Mouse (Mus musculus) ES-E14 (cell line): ENCODE measurements around the gene Mprip. TPM values are rescaled to one million over a fixed set of nuclear protein-coding genes. Genes with fewer than 3 reads are reported as not detected.

Source experiments
- DNase-seq: peaks from one replicate; pipeline ENCODE4 v3.0.0-alpha.2; 2013; ENCODE audit warnings: low read depth, low spot score
- H3K27ac ChIP-seq: 2 replicates; pipeline ENCODE4 v1.5.1; 2012; ENCODE audit warnings: low read depth, mild to moderate bottlenecking, low read length, moderate library complexity, mixed read lengths; ENCODE audit not compliant: poor library complexity, insufficient read depth, severe bottlenecking
- H3K36me3 ChIP-seq: 2 replicates; pipeline ENCODE4 v1.6.1; 2012; ENCODE audit warnings: mild to moderate bottlenecking, low read length, moderate library complexity, mixed read lengths; ENCODE audit not compliant: control insufficient read depth, poor library complexity, insufficient read depth, severe bottlenecking
- H3K4me1 ChIP-seq, 2 experiments: fragments of 150-350 bp in 1 of 2; sonication (generic) in 1 of 2; 2 replicates each; pipeline ENCODE4 v1.6.1; 2012; ENCODE audit warnings: low read length in 2 of 2, mild to moderate bottlenecking in 1 of 2, mixed read lengths in 1 of 2; ENCODE audit not compliant: control insufficient read depth in 2 of 2, insufficient read depth in 2 of 2, poor library complexity in 1 of 2
- H3K4me3 ChIP-seq, 2 experiments: fragments of 150-350 bp in 1 of 2; sonication (generic) in 1 of 2; 2 replicates each; pipeline ENCODE4 v1.5.1; 2012; ENCODE audit warnings: low read length in 2 of 2, low read depth in 1 of 2, mild to moderate bottlenecking in 1 of 2, mixed read lengths in 1 of 2; ENCODE audit not compliant: insufficient read depth in 1 of 2, poor library complexity in 1 of 2, severe bottlenecking in 1 of 2
- H3K9ac ChIP-seq: 2 replicates; pipeline ENCODE4 v1.6.1; 2012; ENCODE audit warnings: low read depth, mild to moderate bottlenecking, low read length, mixed read lengths; ENCODE audit not compliant: poor library complexity, insufficient read depth, severe bottlenecking
- H3K9me3 ChIP-seq: fragments of 150-350 bp; sonication (generic); 2 replicates; pipeline ENCODE4 v1.6.1; 2012; ENCODE audit warnings: low read depth, mild to moderate bottlenecking, low read length; ENCODE audit not compliant: control insufficient read depth, insufficient read depth
- CHD2 ChIP-seq: IDR thresholded peaks from 2 replicates; pipeline ENCODE4 v1.6.1; 2014; ENCODE audit warnings: mild to moderate bottlenecking, low read depth, low read length, inconsistent platforms
- HCFC1 ChIP-seq: IDR thresholded peaks from 2 replicates; pipeline ENCODE4 v1.6.1; 2012; ENCODE audit warnings: low read length, inconsistent platforms, borderline replicate concordance; ENCODE audit not compliant: insufficient read depth
- MAFK ChIP-seq: IDR thresholded peaks from 2 replicates; pipeline ENCODE4 v1.6.1; 2014; ENCODE audit warnings: mild to moderate bottlenecking, low read depth, low read length, inconsistent platforms; ENCODE audit not compliant: insufficient read depth
- ZC3H11A ChIP-seq: IDR thresholded peaks from 2 replicates; pipeline ENCODE4 v1.6.1; 2012; ENCODE audit warnings: low read depth, mild to moderate bottlenecking, inconsistent platforms, low read length, borderline replicate concordance
- ZNF384 ChIP-seq: IDR thresholded peaks from 2 replicates; pipeline ENCODE4 v1.6.1; 2012; ENCODE audit warnings: low read depth, low read length, inconsistent platforms
- in situ Hi-C, 2 experiments: fragments of 600-800 bp; cut with MboI; formaldehyde crosslinking; loops; one replicate each; pipeline ENCODE4 v1.15.1; 2025; ENCODE audit warnings: low sequenced_read_pairs in 2 of 2, inconsistent platforms in 1 of 2; ENCODE audit not compliant: unreplicated experiment in 2 of 2
- total RNA-seq: library from RNA; depleted of rRNA; stranded (reverse); fragments of 300-350 nt; gene quantifications from 2 replicates; pipeline ENCODE4 v1.2.3, GENCODE M21; 2012; rRNA removed

Mprip gene
- total RNA-seq, 1 experiment: 138 TPM

DNA sequence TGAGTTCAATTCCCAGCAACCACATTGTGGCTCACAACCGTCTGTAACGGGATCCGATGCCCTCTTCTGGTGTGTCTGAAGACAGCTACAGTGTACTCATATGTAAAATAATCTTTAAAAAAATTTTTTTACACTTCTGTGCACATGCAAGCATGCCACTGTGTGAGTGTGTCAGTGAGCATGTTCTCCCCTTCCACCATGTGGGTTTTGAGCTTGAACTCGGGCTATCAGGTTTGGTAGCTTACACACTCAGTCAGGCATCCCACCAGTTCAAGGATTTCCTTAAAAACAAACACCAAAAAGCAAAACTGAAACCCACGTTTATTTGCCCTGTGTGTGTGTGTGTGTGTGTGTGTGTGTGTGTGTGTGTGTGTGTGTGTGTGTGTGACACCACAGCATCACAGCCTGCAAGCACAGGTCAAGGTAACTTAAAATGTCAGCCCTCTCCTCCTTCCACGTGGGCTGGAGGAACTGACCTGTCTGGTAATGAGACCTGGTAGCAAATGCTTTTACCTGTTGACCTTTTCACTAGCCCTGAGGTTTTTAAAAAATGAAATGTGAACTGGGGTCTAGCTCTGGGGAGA is 154.5 kb downstream of the Mprip start:
- H3K9ac ChIP-seq: no peak overlapping the region
- no peak overlapping the region for H3K4me3 ChIP-seq
- in situ Hi-C loops: no loop called here
- no peak overlapping the region for H3K27ac ChIP-seq
- DNase-seq: no peak
- H3K36me3 ChIP-seq: peaks cover 29% of the 10 kb centered on the region
- H3K4me1 ChIP-seq: peaks cover 8 to 27% of the 10 kb centered on the region in 2 experiments; a peak in 3 of 4 replicates
- TF ChIP-seq ZC3H11A (no peak), ZNF384 (no peak), MAFK (no peak), HCFC1 (no peak), CHD2 (no peak)
- no peaks in the 10 kb centered on the region for H3K9me3 ChIP-seq

DNA sequence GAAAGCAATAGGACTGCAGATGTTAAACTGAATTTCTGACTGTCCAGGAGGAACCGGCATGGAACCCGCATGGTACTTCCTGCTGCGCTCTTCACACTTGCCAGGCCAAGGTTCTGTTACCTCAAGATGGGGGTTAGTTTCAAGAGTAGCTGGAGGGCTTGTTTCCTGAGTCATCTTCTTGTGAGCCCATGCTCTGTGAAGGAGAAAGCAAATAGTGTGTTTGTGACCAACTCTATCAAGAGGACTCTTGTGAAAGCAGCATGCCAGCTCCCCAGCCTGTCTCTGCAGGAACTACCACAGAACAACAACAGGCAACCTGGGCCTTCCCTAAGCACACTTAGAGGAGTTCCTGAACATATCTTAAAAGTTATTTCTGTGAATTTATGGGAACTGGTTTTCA is 156.8 kb downstream of the Mprip start:
- in situ Hi-C loops: no loop called here
- Histone ChIP-seq H3K4me1 (peaks cover 2 to 23% of the 10 kb centered on the region in 2 experiments; a peak in 3 of 4 replicates), H3K9me3 (no peaks in the 10 kb centered on the region), H3K4me3 (no peak overlapping the region), H3K27ac (no peak overlapping the region), H3K36me3 (peaks cover 39% of the 10 kb centered on the region), H3K9ac (no peak overlapping the region)
- TF ChIP-seq ZC3H11A (no peak), ZNF384 (no peak), CHD2 (no peak), MAFK (no peak), HCFC1 (no peak)
- DNase-seq: no peak

- in situ Hi-C loops: no loop called here
These were observed 160.5 kb downstream of the Mprip start for GRCm38 (mm10) chr11:59821625-59822024.

More at GRCm38 (mm10) chr11:59821625-59822024, 160.5 kb downstream of the Mprip start:
- Histone ChIP-seq H3K9me3 (no peaks in the 10 kb centered on the region), H3K9ac (no peak overlapping the region), H3K4me1 (peaks cover 0 to 8% of the 10 kb centered on the region in 2 experiments; a peak in 2 of 4 replicates), H3K36me3 (peaks cover 59% of the 10 kb centered on the region), H3K27ac (no peak overlapping the region), H3K4me3 (no peak overlapping the region)
- no peak for TF ChIP-seq MAFK
- TF ChIP-seq HCFC1: no peak
- no peak for TF ChIP-seq ZC3H11A
- no peak for TF ChIP-seq ZNF384
- TF ChIP-seq CHD2: no peak
- DNase-seq: no peak

Other genes with a start within 250 kb of the Mprip start
- gene Jmjd4, start 211.3 kb upstream of the Mprip start, total RNA-seq: 14.1 and 14.7 TPM in 2 replicates
- gene Snap47, start 210.1 kb upstream of the Mprip start, total RNA-seq: 44.3 and 60.5 TPM in 2 replicates
- gene Zfp867, start 188.8 kb upstream of the Mprip start, total RNA-seq: 4.8 and 5.9 TPM in 2 replicates
- gene Zkscan17, start 134.6 kb upstream of the Mprip start, total RNA-seq: 22.5 and 22.6 TPM in 2 replicates
- gene Nlrp3, start 119.7 kb upstream of the Mprip start, total RNA-seq: 0.09 and 0.21 TPM in 2 replicates
- not detected in 2 replicates for gene Olfr222, start 85.1 kb upstream of the Mprip start, total RNA-seq
- not detected in 2 replicates for gene Olfr223, start 68.0 kb upstream of the Mprip start, total RNA-seq
- gene Pld6, start 126.3 kb downstream of the Mprip start, total RNA-seq: 9.0 and 16.5 TPM in 2 replicates
- 24.6 and 30.7 TPM in 2 replicates for gene Flcn, start 148.7 kb downstream of the Mprip start, total RNA-seq
- gene Nt5m, start 178.1 kb downstream of the Mprip start, total RNA-seq: 5.7 and 7.8 TPM in 2 replicates
- 106 and 133 TPM in 2 replicates for gene Cops3, start 178.5 kb downstream of the Mprip start, total RNA-seq